Mouse (Mus musculus): ENCODE measurements around the gene Zc3h13.

Gene Zc3h13

GRCm38 (mm10) chr14:75284193-75284915 lies at the start of gene Zc3h13:
Gene Zc3h13, plus strand, starts transcription at chr14:75284373.
- peak; percentile 93 for DNase-seq

GRCm38 (mm10) chr14:75235552-75235951 lies 48.6 kb upstream of the Zc3h13 start:
- no peak for DNase-seq

DNA sequence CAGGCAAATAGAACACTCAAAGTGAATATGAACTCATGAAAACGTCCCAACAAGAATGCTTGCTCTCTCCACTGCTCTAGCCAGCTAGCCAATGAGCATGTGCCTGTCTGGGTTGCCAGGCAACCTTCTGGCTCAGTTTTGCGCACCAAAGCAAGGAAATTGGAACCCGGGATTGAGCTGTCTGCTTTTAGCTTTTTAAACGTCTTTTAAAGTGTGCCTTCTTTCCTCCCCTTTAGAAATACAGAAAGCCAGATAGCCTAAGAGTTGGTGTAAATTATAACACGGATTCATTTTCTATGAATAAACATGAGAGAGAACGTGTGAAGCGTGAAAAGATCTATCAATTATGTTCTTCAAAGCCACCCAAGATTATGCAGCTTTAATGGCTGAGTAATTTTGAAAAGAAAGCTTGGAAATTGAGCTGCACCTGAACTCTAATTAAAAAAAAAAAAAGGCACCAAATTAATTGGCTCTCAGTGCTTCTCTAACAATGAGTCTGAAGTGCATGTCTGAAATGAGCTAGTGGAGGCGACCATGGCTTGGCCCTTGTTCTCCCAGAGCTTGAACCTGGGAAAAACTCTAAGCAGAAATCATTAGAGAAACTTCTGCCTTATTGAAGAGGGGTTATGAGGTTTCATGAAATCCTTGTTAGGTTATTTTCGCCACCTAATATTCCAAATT lies 48.1 kb upstream of the Zc3h13 start:
- DNase-seq, result peak; percentile 69

DNA sequence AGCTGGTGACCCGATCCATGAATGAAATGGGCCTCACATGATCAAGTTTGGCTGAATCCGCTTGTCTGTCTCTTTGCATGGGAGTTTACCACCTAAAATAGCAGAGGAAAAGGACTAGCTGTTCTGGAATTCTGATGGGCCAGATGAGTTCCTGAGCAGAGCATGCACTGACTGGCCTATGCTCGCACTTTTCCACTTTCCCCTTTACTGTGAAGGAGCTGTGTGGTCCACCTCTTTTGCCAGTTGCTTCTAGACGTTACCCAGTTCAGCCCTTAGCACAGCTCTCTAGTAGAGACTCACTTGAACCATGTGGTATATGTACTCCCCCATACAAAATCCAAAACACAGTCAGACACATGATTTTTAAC lies 47.6 kb upstream of the Zc3h13 start:
- DNase-seq, result peak; percentile 4

DNA sequence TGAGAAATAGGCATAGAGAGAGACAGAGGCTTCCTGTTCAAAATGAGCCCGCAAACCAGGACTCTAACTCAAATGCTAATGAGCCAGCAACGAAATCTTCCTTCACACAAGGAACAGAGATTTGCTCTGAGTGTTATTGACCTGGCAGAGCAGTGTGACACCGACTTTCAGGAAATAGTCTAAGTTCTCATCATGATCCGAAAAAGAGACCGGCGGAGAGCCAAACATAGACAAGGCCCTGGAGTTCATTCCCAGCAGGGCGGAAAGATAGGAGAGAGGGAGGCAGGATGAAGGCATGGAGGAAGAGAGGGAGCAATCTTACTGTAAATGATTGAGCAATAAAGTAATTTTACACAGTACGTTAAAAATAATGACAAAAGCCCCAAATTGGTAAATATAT lies 47.1 kb upstream of the Zc3h13 start:
- DNase-seq, result no peak

- DNase-seq, result no peak
Measured at GRCm38 (mm10) chr14:75238054-75238692, 46.0 kb upstream of the Zc3h13 start.

- DNase-seq, result no peak
Measured at GRCm38 (mm10) chr14:75242087-75242486, 42.1 kb upstream of the Zc3h13 start, which contains the start of gene Cpb2. Gene Cpb2, plus strand, starts transcription at chr14:75242287.

DNA sequence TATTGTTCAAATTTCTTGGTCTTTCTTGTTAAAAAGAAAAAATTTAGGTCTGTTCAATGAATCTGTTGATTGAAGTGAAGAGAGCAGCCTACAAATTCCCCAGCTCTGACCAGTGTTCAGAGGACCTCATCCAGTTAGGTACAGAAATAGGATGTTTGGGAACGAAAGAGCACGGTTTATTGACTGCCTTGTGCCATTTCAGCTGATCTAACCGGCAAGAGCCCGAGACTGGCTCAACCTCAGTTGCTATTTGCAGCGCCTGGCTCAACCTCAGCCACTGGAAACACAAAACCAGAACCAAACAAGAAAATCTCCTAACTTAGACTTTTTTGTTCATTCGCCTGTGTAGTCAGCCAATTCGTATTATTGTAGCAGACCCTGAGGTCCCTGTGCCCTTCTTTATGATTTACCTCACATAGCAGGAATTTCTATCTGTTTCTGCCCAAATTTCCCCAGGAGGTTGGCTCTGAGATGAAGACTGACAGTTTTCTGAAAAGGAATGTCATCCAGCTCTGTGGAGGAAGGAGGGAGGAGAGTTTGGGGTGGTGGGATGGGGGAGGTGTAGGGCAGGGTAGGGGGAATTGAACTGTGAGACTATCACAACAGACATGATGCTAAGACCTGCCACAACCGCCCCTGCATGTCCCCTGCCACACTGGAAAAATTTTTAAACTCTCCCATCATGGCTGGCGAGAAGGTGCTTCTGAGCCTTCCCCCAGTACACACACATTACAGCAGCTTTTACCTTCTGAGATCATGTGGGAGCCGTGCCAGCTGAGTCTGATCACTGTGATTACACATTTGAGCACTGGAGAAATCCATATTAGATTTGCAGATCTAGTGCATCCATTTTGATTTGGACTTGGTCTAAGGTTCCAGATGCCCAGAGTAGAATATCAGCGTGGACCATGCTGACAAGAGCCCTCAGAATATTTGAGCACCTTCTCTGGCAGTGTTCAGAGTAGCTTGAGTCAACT lies 37.9 kb upstream of the Zc3h13 start:
- DNase-seq, result no peak

DNA sequence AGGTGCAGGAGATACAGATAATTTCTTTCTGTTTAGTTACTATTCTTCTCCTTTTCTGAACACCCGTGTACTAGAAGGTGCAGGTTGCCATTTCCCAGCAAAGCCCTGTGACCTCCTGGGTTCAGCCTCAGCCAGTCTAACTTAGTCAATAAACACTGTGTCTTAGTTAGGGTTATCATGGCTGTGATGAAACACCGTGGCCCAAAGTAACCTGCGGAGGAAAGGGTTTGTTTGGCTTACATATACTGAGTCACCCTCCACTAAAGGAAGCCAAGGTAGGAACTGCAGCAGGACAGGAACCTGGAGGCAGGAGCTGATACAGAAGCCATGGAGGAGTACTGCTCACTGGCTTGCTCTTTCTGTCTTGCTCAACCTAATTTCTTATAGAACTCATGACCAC lies 33.7 kb upstream of the Zc3h13 start:
- no peak for DNase-seq

- DNase-seq, result peak; percentile 30
Measured at GRCm38 (mm10) chr14:75256521-75256920, 27.7 kb upstream of the Zc3h13 start.

- no peak for DNase-seq
Measured at GRCm38 (mm10) chr14:75269531-75269930, 14.6 kb upstream of the Zc3h13 start.

DNA sequence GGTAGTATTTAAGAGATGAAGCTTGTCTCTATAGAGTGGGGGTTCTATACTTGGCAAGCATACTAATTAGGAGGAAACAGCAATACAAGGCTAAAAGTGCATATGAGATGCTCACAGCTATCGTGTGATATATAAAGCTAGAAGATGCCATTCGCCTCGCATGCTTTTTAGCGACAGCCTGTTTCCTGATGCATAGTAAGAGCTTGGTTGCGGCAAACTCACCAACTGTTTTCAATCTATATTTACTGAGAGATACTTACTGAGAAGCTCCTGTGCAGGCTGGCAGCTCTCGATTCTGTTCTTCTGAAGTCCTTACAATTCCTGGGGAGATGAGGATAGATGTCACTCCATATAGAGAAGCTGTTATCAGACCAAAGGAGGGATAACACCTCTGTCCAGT lies 4.5 kb upstream of the Zc3h13 start:
- no peak for DNase-seq

DNA sequence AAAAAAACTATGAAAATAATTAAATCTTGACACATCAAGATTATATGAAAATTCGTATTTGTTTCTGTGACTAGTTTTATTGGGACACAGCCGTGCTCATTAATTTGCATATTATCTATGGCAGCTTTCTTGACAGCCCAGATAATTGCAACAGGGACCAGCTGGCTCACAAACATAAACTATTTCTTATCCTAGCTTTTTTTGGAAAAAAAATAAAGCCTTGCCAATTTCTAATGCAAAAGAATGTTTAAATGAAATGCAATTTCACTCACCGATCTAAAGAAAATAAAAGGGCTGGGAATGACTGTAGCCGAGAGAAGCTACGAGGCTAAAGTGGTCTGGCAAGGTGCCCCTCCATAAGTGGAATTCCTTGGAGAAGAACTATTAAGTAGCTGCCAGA lies 3.8 kb upstream of the Zc3h13 start:
- DNase-seq, result no peak

GRCm38 (mm10) chr14:75283609-75284192 lies 472 bp upstream of the Zc3h13 start:
- DNase-seq, result peak; percentile 42

DNA sequence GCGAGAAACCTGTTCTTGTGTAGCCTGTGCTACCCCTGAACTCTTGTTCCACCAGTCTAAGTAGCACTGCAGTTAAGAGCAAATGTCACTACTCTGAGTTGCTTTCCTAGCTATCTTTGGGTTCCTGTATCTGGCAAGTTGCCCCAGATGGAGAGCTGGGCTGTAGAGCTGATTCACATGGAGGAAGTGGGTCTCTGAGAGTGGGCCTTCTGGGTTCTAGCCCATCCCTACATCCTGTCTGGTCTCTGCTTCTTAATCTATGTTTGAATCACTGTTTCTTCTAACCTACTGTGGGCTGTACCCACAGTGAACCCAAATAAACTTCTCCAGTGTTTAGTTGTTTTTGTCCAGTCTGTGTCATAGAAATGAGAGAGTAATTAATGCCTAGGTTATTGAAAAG lies 16.9 kb downstream of the Zc3h13 start:
- DNase-seq, result no peak

GRCm38 (mm10) chr14:75303807-75304206 lies 19.6 kb downstream of the Zc3h13 start:
- no peak for DNase-seq

GRCm38 (mm10) chr14:75307855-75308254 lies 23.7 kb downstream of the Zc3h13 start:
- peak; percentile 25 for DNase-seq

DNA sequence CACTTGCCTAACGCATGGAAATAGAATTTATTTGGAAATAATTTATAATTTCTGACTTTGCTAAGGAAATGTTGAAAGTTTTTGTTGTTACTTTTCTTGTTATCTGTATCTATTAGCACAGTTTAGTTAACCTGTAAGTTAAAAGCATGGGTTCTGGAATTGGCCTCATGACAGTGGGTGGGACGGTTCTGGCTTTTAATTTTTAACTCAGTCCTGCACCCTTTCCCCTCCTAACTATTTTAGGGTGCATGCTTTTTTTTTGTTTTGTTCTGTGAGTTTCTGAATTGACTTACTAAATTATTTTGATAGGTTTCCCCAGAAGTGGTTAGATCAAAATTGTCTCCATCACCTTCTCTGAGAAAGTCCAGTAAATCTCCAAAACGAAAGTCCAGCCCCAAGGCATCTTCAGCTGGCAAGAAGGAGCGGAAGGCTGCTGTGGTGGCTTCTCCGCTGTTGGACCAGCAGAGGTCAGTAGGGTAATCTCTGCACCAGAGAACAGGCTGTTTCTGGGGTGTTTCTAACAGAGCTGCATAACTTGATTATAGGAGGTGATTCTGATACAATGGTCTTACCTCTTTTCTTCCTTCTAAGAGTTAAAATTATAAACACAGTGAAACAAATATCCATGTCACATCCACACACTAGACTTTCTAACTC lies 25.3 kb downstream of the Zc3h13 start:
- peak; percentile 52 for DNase-seq

GRCm38 (mm10) chr14:75314484-75314883 lies 30.3 kb downstream of the Zc3h13 start:
- no peak for DNase-seq

- DNase-seq, result no peak
Measured at GRCm38 (mm10) chr14:75318736-75319135, 34.6 kb downstream of the Zc3h13 start.

DNA sequence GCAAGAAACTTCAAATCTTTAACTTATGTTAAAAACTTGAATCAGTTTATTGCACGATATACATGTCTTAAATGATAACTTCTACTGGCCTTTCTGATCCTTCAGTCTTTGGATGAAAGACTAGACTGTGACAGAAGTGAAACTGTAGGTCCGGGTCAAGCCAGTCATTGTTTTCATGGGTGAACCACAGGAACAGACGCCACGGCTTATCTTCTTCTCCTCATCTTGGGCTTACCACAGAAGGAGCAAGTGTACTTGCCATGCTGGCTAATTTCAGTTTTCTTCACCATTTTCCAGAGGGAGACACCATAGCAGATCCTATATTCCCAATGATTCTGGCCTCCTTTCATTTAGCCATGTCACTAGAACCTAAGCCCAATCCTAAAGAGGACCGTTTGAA lies 36.1 kb downstream of the Zc3h13 start:
- DNase-seq, result no peak

- DNase-seq, result no peak
Measured at GRCm38 (mm10) chr14:75323354-75323753, 39.2 kb downstream of the Zc3h13 start.

Measured in embryo, embryonic 11 days (tissue).